Mouse (Mus musculus) frontal cortex, adult 2 months (tissue): ENCODE results near the gene Slc25a18. TPM values are rescaled to one million over a fixed set of nuclear protein-coding genes. Genes with fewer than 3 reads are reported as not detected.

Source experiments
- DNase-seq, 2 experiments: peaks; one replicate each; pipeline ENCODE4 v3.0.0; 2022; ENCODE audit warnings: low spot score in 1 of 2; ENCODE audit errors: extremely low spot score in 1 of 2
- polyA plus RNA-seq: library from polyadenylated mRNA; depleted of rRNA; stranded (reverse); fragments of >200 nt; gene quantifications from 2 replicates; pipeline ENCODE4 v1.2.3, GENCODE M21; 2012; rRNA removed

The Slc25a18 gene
- polyA plus RNA-seq, 1 experiment, result 123 TPM

GRCm38 (mm10) chr6:120836389-120837151 is 63.2 kb downstream of the Slc25a18 start:
- DNase-seq, result peak in 1 of 2 experiments; percentile 28

GRCm38 (mm10) chr6:120837152-120837530 is 63.8 kb downstream of the Slc25a18 start:
- DNase-seq, result no peak

DNA sequence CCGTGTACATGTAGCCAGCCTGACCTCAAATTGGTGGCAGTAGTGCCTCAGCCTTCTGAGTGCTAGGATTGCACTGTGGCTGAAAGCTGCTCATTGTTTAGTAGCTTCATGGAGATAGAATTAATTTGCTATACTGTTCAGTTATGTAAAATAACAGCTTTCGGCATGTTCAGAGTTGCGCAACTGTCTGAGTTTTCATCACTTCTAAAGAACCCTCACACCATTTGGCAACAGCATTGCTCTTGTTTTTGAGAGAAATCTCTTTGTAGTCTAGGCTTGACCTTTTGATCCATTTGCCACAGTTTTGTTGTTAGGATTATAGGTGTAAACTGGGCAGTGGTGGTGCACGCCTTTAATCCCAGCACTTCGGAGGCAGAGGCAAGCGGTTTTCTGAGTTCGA is 66.9 kb downstream of the Slc25a18 start:
- DNase-seq, result no peak

GRCm38 (mm10) chr6:120841754-120842153 is 68.4 kb downstream of the Slc25a18 start:
- no peak for DNase-seq

Other genes with a start within 250 kb of the Slc25a18 start
- gene Hdhd5, start 242.3 kb upstream of the Slc25a18 start, polyA plus RNA-seq, result 43.0 and 48.3 TPM in 2 replicates
- gene Cecr2, start 107.2 kb upstream of the Slc25a18 start, polyA plus RNA-seq, result 2.8 and 3.2 TPM in 2 replicates
- 566 and 574 TPM in 2 replicates for gene Atp6v1e1, start 49.2 kb downstream of the Slc25a18 start, polyA plus RNA-seq
- gene Bcl2l13, start 62.6 kb downstream of the Slc25a18 start, polyA plus RNA-seq, result 22.3 and 23.8 TPM in 2 replicates
- gene Bid, start 143.3 kb downstream of the Slc25a18 start, polyA plus RNA-seq, result 19.7 and 20.1 TPM in 2 replicates